Mouse (Mus musculus): ENCODE results near the gene Nrd1.

GRCm38 (mm10) chr4:108959696-108960095 lies 40.8 kb upstream of the Nrd1 start:
- TF ChIP-seq POLR2A (IDR thresholded peaks at IDR 0.05; ENCODE audit: borderline replicate concordance, insufficient read depth, low read length) (no peak), CTCF (IDR thresholded peaks at IDR 0.05; ENCODE audit: borderline replicate concordance, insufficient read depth, low read depth, low read length) (no peak)
